Mouse (Mus musculus): ENCODE data around the gene Mettl24.

DNA sequence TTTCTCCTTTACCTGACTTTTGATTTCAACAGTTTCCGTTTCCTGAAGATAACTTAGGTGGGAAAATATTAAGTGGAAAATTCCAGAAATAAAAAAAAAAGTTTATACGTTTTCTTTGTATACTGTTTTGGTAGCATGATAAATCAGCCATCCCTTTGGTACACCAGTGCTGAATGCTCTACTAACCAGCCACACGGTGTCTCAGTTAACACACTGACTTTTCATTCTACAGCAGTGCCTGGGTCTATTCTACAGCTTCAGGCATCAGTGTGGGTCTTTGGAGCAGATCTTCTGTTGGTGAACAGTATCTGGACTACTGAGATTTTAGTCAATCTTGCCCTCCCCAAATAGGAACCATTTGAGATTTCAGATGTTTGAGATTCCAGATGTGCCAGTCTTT is 4.6 kb upstream of the Mettl24 start:
- TF ChIP-seq EP300 (IDR thresholded peaks at IDR 0.05; ENCODE audit: low read depth) (no peak), CTCF (IDR thresholded peaks at IDR 0.05; ENCODE audit: low read depth) (no peak)

Data from heart, postnatal 0 days (tissue).